Mouse (Mus musculus) kidney, postnatal 0 days (tissue): ENCODE results near the gene Gmpr2. TPM values are rescaled to one million over a fixed set of nuclear protein-coding genes. Genes with fewer than 3 reads are reported as not detected.

Experiments
- ATAC-seq: fragments of 200-750 bp; cut with Nextera tagmentation; replicated peaks from 2 replicates; pipeline ENCODE4 v1.8.0; 2017; ENCODE audit warnings: low read depth, moderate number of reproducible peaks, moderate TSS enrichment, moderate library complexity; ENCODE audit not compliant: low FRiP score
- DNase-seq: peaks from one replicate; pipeline ENCODE4 v3.0.0-alpha.2; 2016; ENCODE audit warnings: low spot score
- H3K27ac ChIP-seq: fragments of 300-500 bp; sonication (generic); 2 replicates; pipeline ENCODE4 v1.5.1; 2014; ENCODE audit warnings: mild to moderate bottlenecking
- H3K27me3 ChIP-seq: fragments of 300-500 bp; sonication (generic); 2 replicates; pipeline ENCODE4 v1.6.1; 2014; ENCODE audit warnings: low read length, mixed read lengths; ENCODE audit not compliant: insufficient read depth
- H3K36me3 ChIP-seq: fragments of 300-500 bp; sonication (generic); 2 replicates; pipeline ENCODE4 v1.6.1; 2014; ENCODE audit warnings: low read length, mixed read lengths; ENCODE audit not compliant: insufficient read depth
- H3K4me1 ChIP-seq: fragments of 300-500 bp; sonication (generic); replicated peaks from 2 replicates; pipeline ENCODE4 v1.6.1; 2014; ENCODE audit warnings: antibody characterized with exemption, low read length, mixed read lengths; ENCODE audit not compliant: insufficient read depth
- H3K4me2 ChIP-seq: fragments of 300-500 bp; sonication (generic); 2 replicates; pipeline ENCODE4 v1.6.1; 2014; ENCODE audit warnings: mild to moderate bottlenecking, low read length, moderate library complexity, mixed read lengths
- H3K4me3 ChIP-seq: fragments of 300-500 bp; sonication (generic); replicated peaks from 2 replicates; pipeline ENCODE4 v1.5.1; 2014; ENCODE audit warnings: low read depth, low read length
- H3K9ac ChIP-seq: fragments of 300-500 bp; sonication (generic); 2 replicates; pipeline ENCODE4 v1.6.1; 2014; ENCODE audit warnings: low read depth, low read length
- H3K9me3 ChIP-seq: fragments of 300-500 bp; sonication (generic); replicated peaks from 2 replicates; pipeline ENCODE4 v1.6.1; 2016; ENCODE audit warnings: low read length, inconsistent platforms, mixed read lengths
- CTCF ChIP-seq: IDR thresholded peaks from 2 replicates; pipeline ENCODE4 v1.5.1; 2016; ENCODE audit warnings: antibody characterized with exemption, low read depth, mild to moderate bottlenecking, moderate library complexity
- WGBS: fragments of 180-500 bp; shearing (Covaris S2); extraction: QIAGEN DNeasy Blood & Tissue Kit; methylation state at CpG from one replicate; pipeline ENCODE4 v1.1.7; 2014; 5-methylcytosine and 5-hydroxymethylcytosine counted together
- polyA plus RNA-seq: library from polyadenylated mRNA; unstranded; fragments of >200 nt; fragmentation: Nextera tagmentation; extraction: Ambion mirVana; gene quantifications from 2 replicates; pipeline ENCODE4 v1.2.1, GENCODE M21; 2015

Gmpr2 gene
- polyA plus RNA-seq, 1 experiment from 2014 or later, result 48.2 TPM

GRCm38 (mm10) chr14:55649884-55650283, 21.9 kb upstream of the Gmpr2 start, which contains the start of gene Tssk4:
Tssk4 (plus strand) TSS chr14:55650184.
- Histone ChIP-seq H3K9me3 (no peaks in the 10 kb centered on the region), H3K36me3 (0 out of 2 replicates have a peak, but pooled peaks cover 6% of the 10 kb centered on the region), H3K9ac (no peak within 1 kb of the TSS), H3K4me3 (no peak within 1 kb of the TSS), H3K4me2 (no peak within 1 kb of the TSS), H3K27ac (no peak within 1 kb of the TSS), H3K27me3 (no peaks in the 10 kb centered on the region), H3K4me1 (no peaks in the 10 kb centered on the region; the same call in 1 of the 2 replicates)
- TF ChIP-seq CTCF, result no peak
- ATAC-seq (no peak), DNase-seq (no peak)
- 91% methylated on average over 2 of the region's 2 CpGs for WGBS

GRCm38 (mm10) chr14:55651528-55651927, 20.2 kb upstream of the Gmpr2 start:
- H3K27me3 ChIP-seq, result no peaks in the 10 kb centered on the region
- TF ChIP-seq CTCF, result no peak
- no peak overlapping the region for H3K4me3 ChIP-seq
- no peaks in the 10 kb centered on the region for H3K4me1 ChIP-seq
- ATAC-seq (no peak), DNase-seq (no peak)
- no peak overlapping the region for H3K27ac ChIP-seq
- H3K36me3 ChIP-seq, result 0 out of 2 replicates have a peak, but pooled peaks cover 2% of the 10 kb centered on the region
- H3K9ac ChIP-seq, result no peak overlapping the region
- no peak overlapping the region for H3K4me2 ChIP-seq
- 90% methylated on average over 7 of the region's 7 CpGs for WGBS
- no peaks in the 10 kb centered on the region for H3K9me3 ChIP-seq

- no peak overlapping the region for H3K27ac ChIP-seq
- 0 out of 2 replicates have a peak, but pooled peaks cover 3% of the 10 kb centered on the region for H3K4me1 ChIP-seq
- DNase-seq, result no peak
- no peak overlapping the region for H3K4me3 ChIP-seq
- TF ChIP-seq CTCF, result no peak
- peaks cover 6% of the 10 kb centered on the region; the same call in 1 of the 2 replicates for H3K36me3 ChIP-seq
- no peak for ATAC-seq
- H3K4me2 ChIP-seq, result no peak overlapping the region
- H3K9ac ChIP-seq, result no peak overlapping the region
- no peaks in the 10 kb centered on the region for H3K27me3 ChIP-seq
- H3K9me3 ChIP-seq, result no peaks in the 10 kb centered on the region
- WGBS, result 87% methylated on average over 3 of the region's 3 CpGs
These were observed 14.8 kb upstream of the Gmpr2 start for GRCm38 (mm10) chr14:55656935-55657334.

- peaks cover 11% of the 10 kb centered on the region; the same call in 1 of the 2 replicates for H3K36me3 ChIP-seq
- H3K9me3 ChIP-seq, result no peaks in the 10 kb centered on the region
- H3K4me1 ChIP-seq, result 0 out of 2 replicates have a peak, but pooled peaks cover 3% of the 10 kb centered on the region
- no peak overlapping the region for H3K27ac ChIP-seq
- no peak overlapping the region for H3K9ac ChIP-seq
- no peak overlapping the region for H3K4me2 ChIP-seq
- no peaks in the 10 kb centered on the region for H3K27me3 ChIP-seq
- WGBS, result 81% methylated on average over 5 of the region's 5 CpGs
- ATAC-seq (peak; percentile 61), DNase-seq (no peak)
- no peak overlapping the region for H3K4me3 ChIP-seq
- no peak for TF ChIP-seq CTCF
These were observed 13.7 kb upstream of the Gmpr2 start for GRCm38 (mm10) chr14:55658011-55658410.

- H3K4me1 ChIP-seq, result 0 out of 2 replicates have a peak, but pooled peaks cover 3% of the 10 kb centered on the region
- H3K27ac ChIP-seq, result peak within 1 kb of the TSS; percentile 60; the same call in 1 of the 2 replicates
- DNase-seq (peak; percentile 95), ATAC-seq (peak; percentile 88)
- H3K4me3 ChIP-seq, result peak within 1 kb of the TSS; percentile 72
- peak; percentile 57 for TF ChIP-seq CTCF
- H3K4me2 ChIP-seq, result peak within 1 kb of the TSS; percentile 53
- no peaks in the 10 kb centered on the region for H3K27me3 ChIP-seq
- peak within 1 kb of the TSS; percentile 77 for H3K9ac ChIP-seq
- H3K36me3 ChIP-seq, result peaks cover 14% of the 10 kb centered on the region; the same call in 1 of the 2 replicates
- WGBS, result under 1% methylated on average over 39 of the region's 39 CpGs
- no peaks in the 10 kb centered on the region for H3K9me3 ChIP-seq
These were observed 11.7 kb upstream of the Gmpr2 start, which contains the start of gene Mdp1 for GRCm38 (mm10) chr14:55659960-55660573. Mdp1 (minus strand) TSS chr14:55660508.

GRCm38 (mm10) chr14:55660636-55661035, 11.1 kb upstream of the Gmpr2 start:
- 0 out of 2 replicates have a peak overlapping the region, but pooled peaks have one; percentile 53 for H3K4me2 ChIP-seq
- 56% methylated on average over 2 of the region's 2 CpGs for WGBS
- H3K36me3 ChIP-seq, result peaks cover 14% of the 10 kb centered on the region; the same call in 1 of the 2 replicates
- H3K27me3 ChIP-seq, result no peaks in the 10 kb centered on the region
- H3K4me1 ChIP-seq, result 0 out of 2 replicates have a peak, but pooled peaks cover 3% of the 10 kb centered on the region
- no peak for ATAC-seq
- H3K27ac ChIP-seq, result no peak overlapping the region
- no peaks in the 10 kb centered on the region for H3K9me3 ChIP-seq
- TF ChIP-seq CTCF, result no peak
- no peak for DNase-seq
- H3K4me3 ChIP-seq, result no peak overlapping the region; the same call in 1 of the 2 replicates
- 0 out of 2 replicates have a peak overlapping the region, but pooled peaks have one; percentile 8 for H3K9ac ChIP-seq
